Mouse (Mus musculus) MEL (cell line): ENCODE data around the gene Fam69b.

ENCODE experiments used
- CTCF ChIP-seq, 3 experiments: IDR thresholded peaks in 2 of 3; conservative IDR thresholded peaks in 1 of 3; 2 replicates each; pipeline ENCODE4 v1.5.1; 2011 to 2012; ENCODE audit warnings: low read length in 3 of 3, low read depth in 2 of 3, mild to moderate bottlenecking in 2 of 3, improper control_type of control experiment in 1 of 3, inconsistent platforms in 1 of 3, mixed read lengths in 1 of 3, moderate library complexity in 1 of 3; ENCODE audit not compliant: control insufficient read depth in 1 of 3, insufficient read depth in 1 of 3, poor library complexity in 1 of 3, severe bottlenecking in 1 of 3
- EP300 ChIP-seq, 2 experiments: IDR thresholded peaks; 2 replicates each; pipeline ENCODE4 v1.6.1; 2011; ENCODE audit warnings: improper control_type of control experiment in 2 of 2, low read length in 2 of 2, low read depth in 1 of 2, mild to moderate bottlenecking in 1 of 2
- ETS1 ChIP-seq: IDR thresholded peaks from 2 replicates; pipeline ENCODE4 v1.6.1; 2012; ENCODE audit warnings: low read depth, mild to moderate bottlenecking, inconsistent platforms, low read length, improper control_type of control experiment, moderate library complexity
- POLR2A ChIP-seq, 2 experiments: IDR thresholded peaks; 2 replicates each; pipeline ENCODE4 v1.6.1; 2011 to 2012; ENCODE audit warnings: low read length in 2 of 2, mild to moderate bottlenecking in 2 of 2, control low read depth in 1 of 2, improper control_type of control experiment in 1 of 2, low read depth in 1 of 2, moderate library complexity in 1 of 2; ENCODE audit not compliant: control insufficient read depth in 1 of 2, insufficient read depth in 1 of 2, poor library complexity in 1 of 2
- SMC3 ChIP-seq: IDR thresholded peaks from 2 replicates; pipeline ENCODE4 v1.6.1; 2011; ENCODE audit warnings: low read depth, low read length, improper control_type of control experiment
- ZC3H11A ChIP-seq: IDR thresholded peaks from 2 replicates; pipeline ENCODE4 v1.6.1; 2012; ENCODE audit warnings: low read depth, mild to moderate bottlenecking, inconsistent platforms, low read length, improper control_type of control experiment

DNA sequence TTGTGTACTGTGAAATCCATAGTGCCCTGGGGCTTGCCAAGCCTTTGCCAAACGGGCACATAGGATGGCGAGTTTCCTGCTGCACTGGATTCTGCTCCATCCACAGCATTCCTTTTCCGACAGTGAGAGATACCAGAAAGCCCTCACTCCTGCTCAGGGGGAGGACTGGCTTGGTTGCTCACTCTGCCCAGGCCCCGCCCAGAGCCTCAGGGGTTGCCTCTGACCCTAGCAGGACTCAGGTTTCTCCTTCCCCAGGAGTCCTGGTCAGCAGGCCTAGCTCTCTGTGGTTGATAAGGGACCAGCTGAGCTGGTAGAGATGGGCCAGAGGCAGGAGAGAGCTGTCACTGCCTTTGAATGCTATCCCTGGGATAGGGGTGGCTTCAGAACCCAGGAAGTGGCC lies 39.7 kb upstream of the Fam69b start:
- TF ChIP-seq CTCF (IDR thresholded peaks at IDR 0.05 in 2 of 3, conservative IDR thresholded peaks at IDR 0.05 in 1 of 3; ENCODE audit: control insufficient read depth in 1 of 3, insufficient read depth in 1 of 3, low read depth in 2 of 3, low read length in 3 of 3, poor library complexity in 1 of 3, severe bottlenecking in 1 of 3), result no peak
- no peak for TF ChIP-seq POLR2A (IDR thresholded peaks at IDR 0.05; ENCODE audit: control insufficient read depth in 1 of 2, insufficient read depth in 1 of 2, low read depth in 1 of 2, low read length in 2 of 2, poor library complexity in 1 of 2)
- no peak for TF ChIP-seq EP300 (IDR thresholded peaks at IDR 0.05; ENCODE audit: low read depth in 1 of 2, low read length in 2 of 2)
- TF ChIP-seq SMC3, result no peak
- no peak for TF ChIP-seq ETS1
- TF ChIP-seq ZC3H11A, result no peak
